Mouse (Mus musculus) c-Kit-positive CD71-positive TER-119-negative erythroid progenitor cells, embryonic 14.5 days (primary cell): ENCODE results near the gene Tmem26.
"Not testable (repeated sequence)": the region's sequence is repeated elsewhere in the genome, so short reads cannot be mapped to it uniquely, and the experiment has no call there.

Experiments used
- DNase-seq: peaks from one replicate; pipeline ENCODE4 v3.0.0-alpha.2; 2013; ENCODE audit warnings: low read depth

Tmem26 gene

GRCm38 (mm10) chr10:68723568-68724360 is at the start of gene Tmem26:
Gene Tmem26 (plus strand): TSS chr10:68723646.
- DNase-seq: no peak

GRCm38 (mm10) chr10:68678678-68679077 is 44.8 kb upstream of the Tmem26 start:
- no peak for DNase-seq

GRCm38 (mm10) chr10:68681233-68681632 is 42.2 kb upstream of the Tmem26 start:
- DNase-seq: no peak

- DNase-seq: no peak
These were observed 37.9 kb upstream of the Tmem26 start for GRCm38 (mm10) chr10:68685510-68685909.

- DNase-seq: no peak
These were observed 32.3 kb upstream of the Tmem26 start for GRCm38 (mm10) chr10:68691116-68691515.

GRCm38 (mm10) chr10:68692401-68692800 is 31.0 kb upstream of the Tmem26 start:
- no peak for DNase-seq

GRCm38 (mm10) chr10:68695760-68696336 is 27.6 kb upstream of the Tmem26 start:
- no peak for DNase-seq

- DNase-seq: no peak
These were observed 19.2 kb upstream of the Tmem26 start for GRCm38 (mm10) chr10:68704268-68704667.

GRCm38 (mm10) chr10:68705471-68706036 is 17.9 kb upstream of the Tmem26 start:
- DNase-seq: no peak

GRCm38 (mm10) chr10:68707014-68707852 is 16.2 kb upstream of the Tmem26 start:
- no peak for DNase-seq

- DNase-seq: no peak
These were observed 10.5 kb upstream of the Tmem26 start for GRCm38 (mm10) chr10:68712926-68713325.

- DNase-seq: no peak
These were observed 9.1 kb upstream of the Tmem26 start for GRCm38 (mm10) chr10:68714302-68714701.

GRCm38 (mm10) chr10:68715396-68715795 is 8.1 kb upstream of the Tmem26 start:
- DNase-seq: no peak

GRCm38 (mm10) chr10:68718375-68718774 is 5.1 kb upstream of the Tmem26 start:
- DNase-seq: no peak

GRCm38 (mm10) chr10:68720887-68721400 is 2.5 kb upstream of the Tmem26 start:
- DNase-seq: no peak

GRCm38 (mm10) chr10:68723015-68723414 is 431 bp upstream of the Tmem26 start:
- DNase-seq: no peak

- DNase-seq: no peak
These were observed 895 bp downstream of the Tmem26 start for GRCm38 (mm10) chr10:68724361-68724720.

- no peak for DNase-seq
These were observed 4.0 kb downstream of the Tmem26 start for GRCm38 (mm10) chr10:68727464-68727863.

GRCm38 (mm10) chr10:68735621-68736020 is 12.2 kb downstream of the Tmem26 start:
- no peak for DNase-seq

- DNase-seq: no peak
These were observed 13.9 kb downstream of the Tmem26 start for GRCm38 (mm10) chr10:68737391-68737790.

- not testable (repeated sequence) for DNase-seq
These were observed 15.5 kb downstream of the Tmem26 start for GRCm38 (mm10) chr10:68738981-68739380.

- DNase-seq: no peak
These were observed 16.8 kb downstream of the Tmem26 start for GRCm38 (mm10) chr10:68740251-68740650.
